Comparison of ENCODE assay signal across 16 mouse cellular contexts in the genomic region with DNA sequence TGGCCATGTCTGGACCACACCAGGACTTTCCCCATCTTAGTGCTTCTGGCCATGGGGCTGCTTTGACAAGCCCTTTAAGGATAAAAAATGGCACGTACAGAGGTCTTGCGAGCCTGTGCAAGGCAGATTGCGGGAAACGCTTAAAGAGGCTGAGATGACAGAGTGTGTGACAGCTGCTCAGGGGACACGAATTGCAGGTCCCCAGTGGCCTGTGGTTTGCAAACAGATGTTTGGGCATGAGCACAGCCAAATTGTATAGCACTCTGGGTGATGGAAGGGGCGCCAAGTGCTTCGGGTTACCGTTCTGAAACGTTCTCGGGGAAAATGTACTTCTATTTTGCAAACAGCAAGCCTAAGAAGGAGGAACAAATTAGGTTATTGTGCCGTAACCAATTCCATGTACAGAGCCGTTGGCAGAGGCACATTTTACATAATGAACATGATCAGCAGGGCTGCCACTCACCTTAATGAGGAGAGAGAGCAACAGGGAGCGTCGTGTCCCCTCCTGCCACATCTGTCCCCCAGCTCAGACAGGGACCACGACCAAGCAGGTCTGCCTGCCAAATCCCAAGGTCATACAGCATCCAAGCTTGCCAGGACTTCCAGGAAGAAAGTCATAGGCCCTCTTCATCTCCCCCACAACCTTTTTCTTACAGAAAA. TPM values are rescaled to one million over a fixed set of nuclear protein-coding genes. Genes with fewer than 3 reads are reported as not detected.
DNase-seq lines count a peak whose midpoint lies in the region; ATAC-seq and TF ChIP-seq lines count a peak whose summit lies in the region.
"Had no signal": no experiment of that assay in that cellular context is flagged by ENCODE, and none has a peak within 500 bp of the region (broad histone marks: within the 10 kb centered on the region; RNA-seq: fewer than 3 reads in every experiment).

No protein-coding gene starts in this region.

- 17% methylated on average over 15 of the region's 15 CpGs for WGBS in forebrain, embryonic 15.5 days
- WGBS in forebrain, embryonic 16.5 days: 18% methylated on average over 15 of the region's 15 CpGs
- 42% methylated on average over 15 of the region's 15 CpGs for WGBS in midbrain, embryonic 15.5 days
- 78% methylated on average over 15 of the region's 15 CpGs for WGBS in midbrain, embryonic 11.5 days
- WGBS in embryonic facial prominence, embryonic 15.5 days: 33% methylated on average over 15 of the region's 15 CpGs
- WGBS in olfactory bulb, adult 2 months: 35% methylated on average over 15 of the region's 15 CpGs

- no peak overlapping the region for H3K4me2 ChIP-seq in forebrain, embryonic 15.5 days (replicated peaks)
- no peak overlapping the region for H3K4me2 ChIP-seq in forebrain, embryonic 16.5 days (ENCODE audit: low read length)
- no peak overlapping the region; the same call in 1 of the 2 replicates for H3K4me2 ChIP-seq in midbrain, embryonic 15.5 days
- no peak overlapping the region for H3K4me2 ChIP-seq in midbrain, embryonic 11.5 days
- 0 out of 2 replicates have a peak overlapping the region, but pooled peaks have one; percentile 13 for H3K4me2 ChIP-seq in embryonic facial prominence, embryonic 15.5 days (replicated peaks)
- H3K4me2 ChIP-seq: liver, embryonic 15.5 days had no signal

- H3K27ac ChIP-seq in forebrain, embryonic 15.5 days (replicated peaks): 0 out of 2 replicates have a peak overlapping the region, but pooled peaks have one; percentile 4
- H3K27ac ChIP-seq in forebrain, embryonic 16.5 days (ENCODE audit: low read length): no peak overlapping the region
- H3K27ac ChIP-seq in midbrain, embryonic 15.5 days: 0 out of 2 replicates have a peak overlapping the region, but pooled peaks have one; percentile 38
- no peak overlapping the region for H3K27ac ChIP-seq in midbrain, embryonic 11.5 days (ENCODE audit: low read depth, low read length)
- H3K27ac ChIP-seq in embryonic facial prominence, embryonic 15.5 days (replicated peaks): no peak overlapping the region
- peak overlapping the region; percentile 8; the same call in 1 of the 2 replicates for H3K27ac ChIP-seq in olfactory bulb, adult 2 months (ENCODE audit: insufficient read depth, low read depth, low read length)
- H3K27ac ChIP-seq: liver, embryonic 15.5 days had no signal

- H3K9me3 ChIP-seq in forebrain, embryonic 15.5 days: no peaks in the 10 kb centered on the region
- H3K9me3 ChIP-seq in forebrain, embryonic 16.5 days (ENCODE audit: control insufficient read depth, low read length): no peaks in the 10 kb centered on the region
- no peaks in the 10 kb centered on the region for H3K9me3 ChIP-seq in midbrain, embryonic 15.5 days
- H3K9me3 ChIP-seq in midbrain, embryonic 11.5 days (ENCODE audit: control insufficient read depth, low read length): no peaks in the 10 kb centered on the region
- H3K9me3 ChIP-seq in embryonic facial prominence, embryonic 15.5 days (replicated peaks): no peaks in the 10 kb centered on the region
- H3K9me3 ChIP-seq: G1E; liver, embryonic 15.5 days had no signal

- H3K4me3 ChIP-seq in forebrain, embryonic 15.5 days: no peak overlapping the region
- H3K4me3 ChIP-seq in forebrain, embryonic 16.5 days (replicated peaks; ENCODE audit: low read length): no peak overlapping the region
- no peak overlapping the region for H3K4me3 ChIP-seq in midbrain, embryonic 15.5 days
- H3K4me3 ChIP-seq in midbrain, embryonic 11.5 days (ENCODE audit: low read depth, low read length): no peak overlapping the region
- no peak overlapping the region for H3K4me3 ChIP-seq in embryonic facial prominence, embryonic 15.5 days (replicated peaks)
- no peak overlapping the region for H3K4me3 ChIP-seq in olfactory bulb, adult 2 months (ENCODE audit: insufficient read depth, low read depth, low read length)
- H3K4me3 ChIP-seq: liver, embryonic 15.5 days had no signal

- TF ChIP-seq POLR2A in olfactory bulb, adult 2 months (IDR thresholded peaks at IDR 0.05; ENCODE audit: insufficient read depth, low read depth, low read length): no peak

- no peak overlapping the region for H3K9ac ChIP-seq in forebrain, embryonic 15.5 days (replicated peaks)
- no peak overlapping the region for H3K9ac ChIP-seq in forebrain, embryonic 16.5 days (replicated peaks; ENCODE audit: low read depth, low read length)
- H3K9ac ChIP-seq in midbrain, embryonic 15.5 days: no peak overlapping the region
- H3K9ac ChIP-seq in midbrain, embryonic 11.5 days (ENCODE audit: low read length): no peak overlapping the region
- H3K9ac ChIP-seq in embryonic facial prominence, embryonic 15.5 days: no peak overlapping the region
- H3K9ac ChIP-seq: liver, embryonic 15.5 days had no signal

- DNase-seq in midbrain, embryonic 11.5 days (ENCODE audit: low spot score, missing footprints): no peak
- DNase-seq in adrenal gland, postnatal 14 days: no peak
- DNase-seq: adrenal gland, adult 2 months; cerebellum, adult 9-10 months; kidney, adult 8-10 months; lung, postnatal 14 days; thymus, postnatal 14 days had no signal

- TF ChIP-seq CTCF in olfactory bulb, adult 2 months (IDR thresholded peaks at IDR 0.05; ENCODE audit: insufficient read depth, low read depth, low read length): no peak

- no peaks in the 10 kb centered on the region for H3K27me3 ChIP-seq in forebrain, embryonic 15.5 days
- H3K27me3 ChIP-seq in forebrain, embryonic 16.5 days (replicated peaks; ENCODE audit: control insufficient read depth, insufficient read depth, low read length): no peaks in the 10 kb centered on the region
- H3K27me3 ChIP-seq in midbrain, embryonic 15.5 days (replicated peaks): no peaks in the 10 kb centered on the region
- no peaks in the 10 kb centered on the region for H3K27me3 ChIP-seq in midbrain, embryonic 11.5 days (ENCODE audit: control insufficient read depth, insufficient read depth, low read length)
- peaks cover 10% of the 10 kb centered on the region for H3K27me3 ChIP-seq in embryonic facial prominence, embryonic 15.5 days

- no peak for ATAC-seq in forebrain, embryonic 15.5 days (replicated peaks)
- no peak for ATAC-seq in forebrain, embryonic 16.5 days
- ATAC-seq in midbrain, embryonic 15.5 days (replicated peaks): 0 out of 2 replicates have a peak, but pooled peaks have one; percentile 20
- ATAC-seq in midbrain, embryonic 11.5 days (ENCODE audit: low FRiP score): no peak
- ATAC-seq in embryonic facial prominence, embryonic 15.5 days (ENCODE audit: insufficient number of reproducible peaks, low FRiP score, low TSS enrichment, low read depth): no peak

- H3K4me1 ChIP-seq in forebrain, embryonic 15.5 days: peaks cover 9% of the 10 kb centered on the region
- peaks cover 7% of the 10 kb centered on the region; the same call in 1 of the 2 replicates for H3K4me1 ChIP-seq in forebrain, embryonic 16.5 days (replicated peaks; ENCODE audit: control insufficient read depth, insufficient read depth, low read length)
- H3K4me1 ChIP-seq in midbrain, embryonic 15.5 days: peaks cover 11% of the 10 kb centered on the region
- H3K4me1 ChIP-seq in midbrain, embryonic 11.5 days (ENCODE audit: control insufficient read depth, insufficient read depth, low read length): no peaks in the 10 kb centered on the region
- peaks cover 4% of the 10 kb centered on the region; the same call in 1 of the 2 replicates for H3K4me1 ChIP-seq in embryonic facial prominence, embryonic 15.5 days
- H3K4me1 ChIP-seq in olfactory bulb, adult 2 months (ENCODE audit: control insufficient read depth, insufficient read depth, low read length): peaks cover 12% of the 10 kb centered on the region
- H3K4me1 ChIP-seq: liver, embryonic 15.5 days had no signal

- no peaks in the 10 kb centered on the region for H3K36me3 ChIP-seq in forebrain, embryonic 15.5 days
- H3K36me3 ChIP-seq in forebrain, embryonic 16.5 days (ENCODE audit: control insufficient read depth, insufficient read depth): no peaks in the 10 kb centered on the region
- H3K36me3 ChIP-seq in midbrain, embryonic 15.5 days (replicated peaks): no peaks in the 10 kb centered on the region
- H3K36me3 ChIP-seq in midbrain, embryonic 11.5 days (ENCODE audit: control insufficient read depth, insufficient read depth, low read length): no peaks in the 10 kb centered on the region
- no peaks in the 10 kb centered on the region for H3K36me3 ChIP-seq in embryonic facial prominence, embryonic 15.5 days
- H3K36me3 ChIP-seq: G1E; liver, embryonic 15.5 days had no signal

RNA-seq across cellular contexts. Expression of a gene that starts 17.0 kb away (rescaled TPM):
- polyA plus RNA-seq in forebrain, embryonic 15.5 days (2015; fragmentation: Nextera tagmentation; extraction: Ambion mirVana): 11.8 and 14.8 TPM in 2 replicates
- polyA plus RNA-seq in forebrain, embryonic 16.5 days (2015; fragmentation: Nextera tagmentation; extraction: Ambion mirVana): 11.4 and 17.1 TPM in 2 replicates
- polyA plus RNA-seq in midbrain, embryonic 15.5 days (2015; fragmentation: Nextera tagmentation; extraction: Ambion mirVana): 28.0 and 29.8 TPM in 2 replicates
- polyA plus RNA-seq in midbrain, embryonic 11.5 days (2014; fragmentation: Nextera tagmentation; extraction: Ambion mirVana): 0.55 and 0.92 TPM in 2 replicates
- 0.99 and 1.2 TPM in 2 replicates for polyA plus RNA-seq in embryonic facial prominence, embryonic 15.5 days (2015; fragmentation: Nextera tagmentation; extraction: Ambion mirVana)
- polyA plus RNA-seq in olfactory bulb, adult 2 months (2012; ENCODE audit: insufficient read depth, insufficient read length, low replicate concordance, missing spikeins): not detected in 2 replicates
- total RNA-seq in adrenal gland, postnatal 14 days (2021): 1.3 and 1.5 TPM in 2 replicates
- polyA plus RNA-seq: C2C12; G1E; heart, embryonic 14.5 days had no signal

Comparison
In these comparisons a context has a peak if more than half of its experiments do, and no peak if none do; other contexts are left out.
1. H3K27ac ChIP-seq: peak in forebrain, embryonic 15.5 days (single experiment), midbrain, embryonic 15.5 days (single experiment) and olfactory bulb, adult 2 months (single experiment); none in forebrain, embryonic 16.5 days (single experiment), midbrain, embryonic 11.5 days (single experiment) and embryonic facial prominence, embryonic 15.5 days (single experiment).